9 mouse cellular contexts compared by ENCODE assay signal in the genomic region with DNA sequence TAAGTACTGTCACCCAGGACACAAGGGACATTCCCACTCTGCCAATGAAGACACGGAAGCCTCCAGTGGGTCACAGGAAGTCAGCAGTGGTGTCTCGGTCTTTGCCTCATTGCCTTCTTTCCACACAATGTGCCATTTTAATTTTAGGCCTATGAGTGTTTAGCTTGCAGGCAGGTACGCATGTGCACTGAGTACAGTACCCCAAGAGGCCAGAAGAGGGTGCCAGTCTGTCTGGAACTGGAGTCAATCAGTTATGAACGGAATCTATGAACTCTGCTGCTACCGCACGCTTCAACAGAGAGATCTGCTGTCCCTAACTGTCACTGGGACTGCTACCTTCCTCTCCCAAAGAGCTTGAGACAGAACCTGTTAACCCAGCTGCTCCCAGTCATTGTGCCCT. TPM values are rescaled to one million over a fixed set of nuclear protein-coding genes. Genes with fewer than 3 reads are reported as not detected.
A peak's percentile ranks its signal among the peaks of the same experiment; 100 is the strongest.
DNase-seq lines count a peak whose midpoint lies in the region; ATAC-seq and TF ChIP-seq lines count a peak whose summit lies in the region.
"Had no signal": no experiment of that assay in that cellular context is flagged by ENCODE, and none has a peak within 500 bp of the region (broad histone marks: within the 10 kb centered on the region; RNA-seq: fewer than 3 reads in every experiment).

No protein-coding gene starts in this region.

- H3K4me3 ChIP-seq in heart, adult 2 months = no peak overlapping the region
- H3K4me3 ChIP-seq in heart, embryonic 12.5 days = no peak overlapping the region
- H3K4me3 ChIP-seq: neural tube, embryonic 12.5 days had no signal

- no peaks in the 10 kb centered on the region for H3K27me3 ChIP-seq in heart, adult 2 months (ENCODE audit: control insufficient read depth, insufficient read depth, low read length)
- no peaks in the 10 kb centered on the region for H3K27me3 ChIP-seq in heart, embryonic 12.5 days (replicated peaks)
- no peaks in the 10 kb centered on the region for H3K27me3 ChIP-seq in splenic B cell, adult 2 months (ENCODE audit: control insufficient read depth, insufficient read depth, low read length, poor library complexity, severe bottlenecking)
- H3K27me3 ChIP-seq: neural tube, embryonic 12.5 days had no signal

- H3K4me1 ChIP-seq in heart, adult 2 months (ENCODE audit: control insufficient read depth, insufficient read depth, low read length) = no peaks in the 10 kb centered on the region
- peaks cover 7% of the 10 kb centered on the region; the same call in 1 of the 2 replicates for H3K4me1 ChIP-seq in heart, embryonic 12.5 days (replicated peaks)

- no peak for TF ChIP-seq EP300 in heart, adult 2 months (IDR thresholded peaks at IDR 0.05; ENCODE audit: insufficient read depth, low read depth, low read length)

- no peak overlapping the region for H3K4me2 ChIP-seq in heart, embryonic 12.5 days
- H3K4me2 ChIP-seq: neural tube, embryonic 12.5 days had no signal

- no peak overlapping the region for H3K9ac ChIP-seq in heart, adult 2 months (ENCODE audit: low read depth, low read length)
- no peak overlapping the region for H3K9ac ChIP-seq in heart, embryonic 12.5 days
- H3K9ac ChIP-seq: neural tube, embryonic 12.5 days had no signal

- no peak overlapping the region for H3K27ac ChIP-seq in heart, adult 2 months
- no peak overlapping the region for H3K27ac ChIP-seq in heart, embryonic 12.5 days (ENCODE audit: poor library complexity, severe bottlenecking)
- H3K27ac ChIP-seq: neural tube, embryonic 12.5 days had no signal

- no peaks in the 10 kb centered on the region for H3K79me2 ChIP-seq in heart, adult 2 months (replicated peaks; ENCODE audit: control insufficient read depth, insufficient read depth, low read length)

- DNase-seq in heart, adult 2 months = no peak
- peak; percentile 74 for DNase-seq in right cerebral cortex, postnatal 14 days
- DNase-seq in right cerebral cortex, adult 18-20 months = no peak
- peak; percentile 46 for DNase-seq in splenic B cell, adult 2 months (ENCODE audit: low read depth, low spot score)
- DNase-seq in gastrocnemius, postnatal 36 days = no peak
- no peak for DNase-seq in frontal cortex, postnatal 25 days (ENCODE audit: low spot score in 2 of 2)

- intact Hi-C loops in heart, adult 2 months (cut with DNase I) = no loop called here
- intact Hi-C loops in gastrocnemius, postnatal 36 days (cut with DNase I) = no loop called here

- peak; percentile 69 for TF ChIP-seq CTCF in heart, adult 2 months (IDR thresholded peaks at IDR 0.05)

- no peak for TF ChIP-seq POLR2A in heart, adult 2 months (IDR thresholded peaks at IDR 0.05; ENCODE audit: insufficient read depth, low read depth, low read length)

- no peak for ATAC-seq in heart, embryonic 12.5 days (ENCODE audit: insufficient number of reproducible peaks, low FRiP score)
- peak; percentile 59 for ATAC-seq in common myeloid progenitor, adult 5-6 weeks (replicated peaks; ENCODE audit: low read depth, poor library complexity, severe bottlenecking)

- no peaks in the 10 kb centered on the region for H3K9me3 ChIP-seq in heart, embryonic 12.5 days (replicated peaks)
- H3K9me3 ChIP-seq: neural tube, embryonic 12.5 days had no signal

- 57% methylated on average over 6 of the region's 6 CpGs for WGBS in heart, adult 2 months
- 82% methylated on average over 6 of the region's 6 CpGs for WGBS in heart, embryonic 12.5 days

- no peaks in the 10 kb centered on the region for H3K36me3 ChIP-seq in heart, adult 2 months (ENCODE audit: control insufficient read depth, insufficient read depth, low read length)
- peaks cover 86% of the 10 kb centered on the region for H3K36me3 ChIP-seq in heart, embryonic 12.5 days
- no peaks in the 10 kb centered on the region; the same call in 1 of the 2 replicates for H3K36me3 ChIP-seq in splenic B cell, adult 2 months (ENCODE audit: control insufficient read depth, insufficient read depth, low read length, poor library complexity, severe bottlenecking)

RNA-seq across cellular contexts. Expression of gene Pik3cd, which starts 17.3 kb away (rescaled TPM):
- total RNA-seq in heart, adult 2 months (2021) = 1 to 10 TPM; 3.4 to 4.2 TPM
- polyA plus RNA-seq in heart, adult 2 months (2012; rRNA removed) = 3.6 and 4.7 TPM in 2 replicates
- polyA plus RNA-seq in heart, embryonic 12.5 days (2016; fragmentation: Nextera tagmentation; extraction: Ambion mirVana) = 3.5 and 3.7 TPM in 2 replicates
- 37.2 and 44.6 TPM in 2 replicates for total RNA-seq in common myeloid progenitor, adult 5-6 weeks (2017)
- 1 to 10 TPM; 8.8 to 10.0 TPM for total RNA-seq in gastrocnemius, postnatal 36 days (2021)

RNA-seq across cellular contexts. Expression of gene Tmem201, which starts 18.2 kb away (rescaled TPM):
- 10 to 100 TPM; 85.9 to 93.3 TPM for total RNA-seq in heart, adult 2 months (2021)
- polyA plus RNA-seq in heart, adult 2 months (2012; rRNA removed) = 106 and 107 TPM in 2 replicates
- 51.1 and 52.8 TPM in 2 replicates for polyA plus RNA-seq in heart, embryonic 12.5 days (2016; fragmentation: Nextera tagmentation; extraction: Ambion mirVana)
- 9.0 and 15.5 TPM in 2 replicates for total RNA-seq in common myeloid progenitor, adult 5-6 weeks (2017)
- total RNA-seq in gastrocnemius, postnatal 36 days (2021) = 10 to 100 TPM; 33.1 to 40.5 TPM

RNA-seq across cellular contexts. Expression of gene Slc25a33, which starts 54.4 kb away (rescaled TPM):
- 10 to 100 TPM; 22.3 to 26.0 TPM for total RNA-seq in heart, adult 2 months (2021)
- 19.0 and 20.3 TPM in 2 replicates for polyA plus RNA-seq in heart, adult 2 months (2012; rRNA removed)
- polyA plus RNA-seq in heart, embryonic 12.5 days (2016; fragmentation: Nextera tagmentation; extraction: Ambion mirVana) = 7.3 and 7.5 TPM in 2 replicates
- total RNA-seq in common myeloid progenitor, adult 5-6 weeks (2017) = 5.0 and 6.7 TPM in 2 replicates
- total RNA-seq in gastrocnemius, postnatal 36 days (2021) = 10 to 100 TPM; 10.8 to 12.5 TPM

Comparison
In these comparisons a context has a peak if more than half of its experiments do, and no peak if none do; other contexts are left out.
1. DNase-seq: peak in right cerebral cortex, postnatal 14 days (single experiment) and splenic B cell, adult 2 months (single experiment); none in heart, adult 2 months (0 of 2), right cerebral cortex, adult 18-20 months (single experiment), gastrocnemius, postnatal 36 days (0 of 2) and frontal cortex, postnatal 25 days (0 of 2).